Mouse (Mus musculus): ENCODE data around the gene Ccdc92. TPM values are rescaled to one million over a fixed set of nuclear protein-coding genes. Genes with fewer than 3 reads are reported as not detected.

Ccdc92 gene
- polyA plus RNA-seq, 1 experiment from 2014 or later = 12.1 TPM

- Histone ChIP-seq H3K27me3 (replicated peaks; ENCODE audit: low read depth, poor library complexity, severe bottlenecking) (no peaks in the 10 kb centered on the region), H3K4me1 (peaks cover 6% of the 10 kb centered on the region), H3K4me3 (no peak overlapping the region), H3K27ac (replicated peaks) (no peak overlapping the region; the same call in 1 of the 2 replicates), H3K36me3 (replicated peaks) (no peaks in the 10 kb centered on the region), H3K9me3 (0 out of 2 replicates have a peak, but pooled peaks cover 11% of the 10 kb centered on the region)
- DNase-seq (ENCODE audit: low spot score) = no peak
- WGBS = 67% methylated on average over 5 of the region's 5 CpGs
Measured at GRCm38 (mm10) chr5:124814797-124815196, 47.4 kb downstream of the Ccdc92 start.

GRCm38 (mm10) chr5:124812466-124812865 lies 49.8 kb downstream of the Ccdc92 start:
- no peaks in the 10 kb centered on the region for H3K36me3 ChIP-seq (replicated peaks)
- WGBS = 86% methylated on average over 12 of the region's 12 CpGs
- no peak overlapping the region for H3K27ac ChIP-seq (replicated peaks)
- no peak for DNase-seq (ENCODE audit: low spot score)
- H3K4me3 ChIP-seq = no peak overlapping the region
- 0 out of 2 replicates have a peak, but pooled peaks cover 2% of the 10 kb centered on the region for H3K9me3 ChIP-seq
- H3K27me3 ChIP-seq (replicated peaks; ENCODE audit: low read depth, poor library complexity, severe bottlenecking) = no peaks in the 10 kb centered on the region
- H3K4me1 ChIP-seq = peaks cover 6% of the 10 kb centered on the region

- Histone ChIP-seq H3K4me3 (no peak overlapping the region), H3K36me3 (replicated peaks) (no peaks in the 10 kb centered on the region), H3K27me3 (replicated peaks; ENCODE audit: low read depth, poor library complexity, severe bottlenecking) (no peaks in the 10 kb centered on the region), H3K27ac (replicated peaks) (no peak overlapping the region), H3K4me1 (peaks cover 3% of the 10 kb centered on the region), H3K9me3 (0 out of 2 replicates have a peak, but pooled peaks cover 2% of the 10 kb centered on the region)
- no peak for DNase-seq (ENCODE audit: low spot score)
- WGBS = 86% methylated on average over 4 of the region's 4 CpGs
Measured at GRCm38 (mm10) chr5:124809708-124810366, 52.4 kb downstream of the Ccdc92 start.

- Histone ChIP-seq H3K27me3 (replicated peaks; ENCODE audit: low read depth, poor library complexity, severe bottlenecking) (no peaks in the 10 kb centered on the region), H3K36me3 (replicated peaks) (no peaks in the 10 kb centered on the region), H3K9me3 (no peaks in the 10 kb centered on the region; the same call in 1 of the 2 replicates), H3K4me1 (no peaks in the 10 kb centered on the region), H3K27ac (replicated peaks) (no peak overlapping the region), H3K4me3 (no peak overlapping the region)
- WGBS = 85% methylated on average over 7 of the region's 7 CpGs
- DNase-seq (ENCODE audit: low spot score) = no peak
Measured at GRCm38 (mm10) chr5:124792112-124792511, 70.1 kb downstream of the Ccdc92 start.

- Histone ChIP-seq H3K4me3 (no peak overlapping the region), H3K9me3 (peaks cover 12% of the 10 kb centered on the region), H3K27me3 (replicated peaks; ENCODE audit: low read depth, poor library complexity, severe bottlenecking) (no peaks in the 10 kb centered on the region), H3K4me1 (no peaks in the 10 kb centered on the region), H3K27ac (replicated peaks) (no peak overlapping the region), H3K36me3 (replicated peaks) (no peaks in the 10 kb centered on the region)
- no peak for DNase-seq (ENCODE audit: low spot score)
- WGBS = 84% methylated on average over 7 of the region's 7 CpGs
Measured at GRCm38 (mm10) chr5:124785650-124786049, 76.6 kb downstream of the Ccdc92 start.

Other genes with a start within 250 kb of the Ccdc92 start
- 40.8 and 45.0 TPM in 2 replicates for gene Atp6v0a2, start 233.8 kb downstream of the Ccdc92 start, polyA plus RNA-seq (2016; fragmentation: Nextera tagmentation; extraction: Ambion mirVana)
- gene Dnah10, start 137.3 kb downstream of the Ccdc92 start, polyA plus RNA-seq (2016; fragmentation: Nextera tagmentation; extraction: Ambion mirVana) = 0.04 and 0.07 TPM in 2 replicates
- 162 and 171 TPM in 2 replicates for gene Zfp664, start 267 bp upstream of the Ccdc92 start, polyA plus RNA-seq (2016; fragmentation: Nextera tagmentation; extraction: Ambion mirVana)
- gene Rflna, start 140.8 kb upstream of the Ccdc92 start, polyA plus RNA-seq (2016; fragmentation: Nextera tagmentation; extraction: Ambion mirVana) = 5.1 and 6.9 TPM in 2 replicates

Data from embryonic facial prominence, embryonic 10.5 days (tissue).